Mouse (Mus musculus) stomach, postnatal 0 days (tissue): ENCODE results near the gene 4933427I04Rik.

Experiments used
- CTCF ChIP-seq: IDR thresholded peaks from 2 replicates; pipeline ENCODE4 v1.5.1; 2016; ENCODE audit warnings: antibody characterized with exemption, low read depth, mild to moderate bottlenecking, moderate library complexity
- EP300 ChIP-seq: optimal IDR thresholded peaks from 2 replicates; pipeline ENCODE3; 2016; ENCODE audit warnings: antibody characterized with exemption

DNA sequence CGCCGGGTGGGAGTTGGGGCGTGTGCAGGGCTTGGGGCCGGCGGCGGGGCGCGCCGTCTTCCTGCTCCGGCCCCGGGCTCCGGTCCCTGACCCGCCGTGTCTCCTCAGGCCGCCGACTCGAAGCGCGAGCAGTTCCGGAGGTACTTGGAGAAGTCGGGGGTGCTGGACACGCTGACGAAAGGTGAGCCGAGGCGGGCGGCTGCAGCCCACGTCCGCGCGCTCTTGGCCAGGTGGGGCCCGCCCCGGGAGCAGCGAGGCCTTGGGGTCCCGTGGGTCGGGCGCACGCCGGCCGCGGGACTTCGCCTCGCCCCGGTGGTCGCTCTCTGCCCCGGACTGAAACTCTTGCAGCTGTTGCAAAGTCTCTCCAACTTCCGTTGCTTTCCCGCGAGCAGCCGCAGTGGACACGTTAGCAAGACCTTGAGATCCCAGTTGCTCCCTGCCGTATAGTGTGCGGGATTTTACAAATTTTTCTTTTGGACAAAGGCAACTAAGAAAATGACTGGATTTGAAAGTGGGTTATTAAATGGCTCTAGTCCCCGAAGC lies 45.7 kb downstream of the 4933427I04Rik start:
- no peak for TF ChIP-seq CTCF
- no peak for TF ChIP-seq EP300
